In genomic region chr17:22866845-22867481, GRCm38 (mm10) we compare ENCODE assay signal across 8 mouse cellular contexts. TPM values are rescaled to one million over a fixed set of nuclear protein-coding genes. Genes with fewer than 3 reads are reported as not detected.
DNase-seq lines count a peak whose midpoint lies in the region; ATAC-seq lines count a peak whose summit lies in the region.

Gene Zfp945, minus strand, starts transcription at chr17:22867134.

- peak; percentile 97 for ATAC-seq in embryonic facial prominence, embryonic 11.5 days (replicated peaks; ENCODE audit: insufficient number of reproducible peaks, low FRiP score, low TSS enrichment, low read depth)
- peak; percentile 99 for ATAC-seq in intestine, embryonic 16.5 days

- H3K4me2 ChIP-seq in embryonic facial prominence, embryonic 11.5 days (ENCODE audit: low read depth, low read length): peak within 1 kb of the TSS; percentile 37
- H3K4me2 ChIP-seq in intestine, embryonic 16.5 days (ENCODE audit: low read depth, low read length): peak within 1 kb of the TSS; percentile 65

- H3K9me3 ChIP-seq in embryonic facial prominence, embryonic 11.5 days (replicated peaks; ENCODE audit: control insufficient read depth, low read length): no peaks in the 10 kb centered on the region
- H3K9me3 ChIP-seq in intestine, embryonic 16.5 days (ENCODE audit: control insufficient read depth, low read length): no peaks in the 10 kb centered on the region

- no peaks in the 10 kb centered on the region for H3K27me3 ChIP-seq in embryonic facial prominence, embryonic 11.5 days (ENCODE audit: control insufficient read depth, insufficient read depth, low read length)
- no peaks in the 10 kb centered on the region for H3K27me3 ChIP-seq in intestine, embryonic 16.5 days (replicated peaks; ENCODE audit: control insufficient read depth, insufficient read depth, low read length)

- under 1% methylated on average over 20 of the region's 20 CpGs for WGBS in embryonic facial prominence, embryonic 11.5 days
- WGBS in intestine, embryonic 16.5 days: 0% methylated on average over 20 of the region's 20 CpGs

- H3K9ac ChIP-seq in embryonic facial prominence, embryonic 11.5 days (replicated peaks; ENCODE audit: low read length): peak within 1 kb of the TSS; percentile 52
- peak within 1 kb of the TSS; percentile 86 for H3K9ac ChIP-seq in intestine, embryonic 16.5 days (ENCODE audit: low read depth, low read length)

- no peaks in the 10 kb centered on the region for H3K4me1 ChIP-seq in embryonic facial prominence, embryonic 11.5 days (ENCODE audit: control insufficient read depth, insufficient read depth, low read length)
- peaks cover 4% of the 10 kb centered on the region for H3K4me1 ChIP-seq in intestine, embryonic 16.5 days (ENCODE audit: control insufficient read depth, insufficient read depth, low read length)

- H3K36me3 ChIP-seq in embryonic facial prominence, embryonic 11.5 days (replicated peaks; ENCODE audit: control insufficient read depth, insufficient read depth, low read depth, low read length): no peaks in the 10 kb centered on the region; the same call in 1 of the 2 replicates
- H3K36me3 ChIP-seq in intestine, embryonic 16.5 days (ENCODE audit: control insufficient read depth, insufficient read depth, low read length): peaks cover 4% of the 10 kb centered on the region; the same call in 1 of the 2 replicates

- intact Hi-C loops in left cerebral cortex, postnatal 25 days (cut with DNase I): loop anchor here (2.0 to 10.0 kb wide), 4 partner anchors 128 to 680 kb away; partner anchors contain the start of gene Zfp946

- peak within 1 kb of the TSS; percentile 50 for H3K4me3 ChIP-seq in embryonic facial prominence, embryonic 11.5 days (ENCODE audit: low read depth, low read length)
- peak within 1 kb of the TSS; percentile 80 for H3K4me3 ChIP-seq in intestine, embryonic 16.5 days (ENCODE audit: low read length)

- DNase-seq in urinary bladder, adult 18-20 months (ENCODE audit: low spot score in 2 of 2): peak; percentile 37 to 63
- no peak for DNase-seq in urinary bladder, postnatal 10 days (ENCODE audit: low spot score)
- peak; percentile 87 for DNase-seq in embryonic facial prominence, embryonic 11.5 days (ENCODE audit: low spot score)
- peak; percentile 44 for DNase-seq in gonadal fat pad, adult 2 months (ENCODE audit: low read depth)
- peak; percentile 52 to 82 for DNase-seq in left cerebral cortex, postnatal 25 days (ENCODE audit: low spot score in 2 of 2)
- DNase-seq in mesoderm, embryonic 11.5 days (ENCODE audit: low read depth, low spot score): peak; percentile 88
- peak; percentile 55 to 56 for DNase-seq in right cerebral cortex, postnatal 36 days (ENCODE audit: low spot score in 2 of 2)

- H3K27ac ChIP-seq in embryonic facial prominence, embryonic 11.5 days (replicated peaks; ENCODE audit: low read depth, low read length): peak within 1 kb of the TSS; percentile 14
- H3K27ac ChIP-seq in intestine, embryonic 16.5 days (ENCODE audit: low read length): peak within 1 kb of the TSS; percentile 90

RNA-seq across cellular contexts. Expression of gene Zfp945, which starts in this region (rescaled TPM):
- polyA plus RNA-seq in embryonic facial prominence, embryonic 11.5 days (2014; fragmentation: Nextera tagmentation; extraction: Ambion mirVana): 24.0 and 24.7 TPM in 2 replicates
- 4.9 and 5.2 TPM in 2 replicates for polyA plus RNA-seq in gonadal fat pad, adult 2 months (2012; rRNA removed)
- 9.5 and 10.9 TPM in 2 replicates for polyA plus RNA-seq in intestine, embryonic 16.5 days (2015; fragmentation: Nextera tagmentation; extraction: Ambion mirVana)
- total RNA-seq in left cerebral cortex, postnatal 25 days (2021): 10 to 100 TPM; 14.7 to 16.0 TPM
